ENCODE assay signal across 27 mouse cellular contexts in the genomic region with DNA sequence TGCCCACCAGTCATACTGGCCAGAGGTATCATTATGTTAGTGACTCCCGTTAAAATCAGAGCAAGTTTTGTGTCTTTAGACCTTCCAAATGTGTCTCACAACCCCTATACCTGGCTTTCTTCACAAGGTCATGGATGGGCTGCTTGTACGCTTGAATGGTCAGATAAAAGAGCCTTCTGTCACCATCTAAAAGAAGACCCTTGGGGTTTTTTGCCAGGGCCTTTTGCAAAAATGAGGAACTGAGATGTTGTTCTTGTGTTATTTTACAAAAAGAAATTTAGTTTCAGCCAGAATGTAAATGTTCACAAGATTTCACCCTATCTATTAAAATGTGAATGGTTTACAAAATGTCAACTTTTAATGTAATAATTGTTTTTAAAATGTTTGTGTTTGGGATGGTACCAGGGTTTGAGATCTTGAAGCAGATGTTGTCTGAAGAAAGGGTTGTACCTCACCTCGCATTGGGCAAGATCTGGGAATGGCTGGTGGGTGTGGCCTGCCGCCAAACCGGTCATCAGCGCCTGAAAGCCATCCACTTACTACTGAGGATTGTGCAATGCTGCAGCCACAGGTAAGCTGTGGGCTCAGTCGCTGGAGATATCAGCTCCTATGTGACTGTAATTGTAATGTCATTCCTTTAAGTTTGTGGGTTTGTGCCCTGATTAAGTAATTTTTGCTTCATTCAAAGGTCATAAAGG. TPM values are rescaled to one million over a fixed set of nuclear protein-coding genes. Genes with fewer than 3 reads are reported as not detected.
DNase-seq lines count a peak whose midpoint lies in the region; ATAC-seq and TF ChIP-seq lines count a peak whose summit lies in the region.
"Had no signal": no experiment of that assay in that cellular context is flagged by ENCODE, and none has a peak within 500 bp of the region (broad histone marks: within the 10 kb centered on the region; RNA-seq: fewer than 3 reads in every experiment).

No protein-coding gene starts in this region.

- H3K4me2 ChIP-seq in liver, postnatal 0 days (ENCODE audit: low read depth, low read length), result no peak overlapping the region
- H3K4me2 ChIP-seq in liver, embryonic 11.5 days, result no peak overlapping the region
- H3K4me2 ChIP-seq in intestine, embryonic 15.5 days (replicated peaks), result no peak overlapping the region
- no peak overlapping the region for H3K4me2 ChIP-seq in stomach, embryonic 16.5 days (ENCODE audit: low read depth, low read length)
- H3K4me2 ChIP-seq: heart, embryonic 12.5 days; limb, embryonic 13.5 days; liver, embryonic 15.5 days had no signal

- no peak for TF ChIP-seq CTCF in liver, postnatal 0 days (IDR thresholded peaks at IDR 0.05; ENCODE audit: low read depth)

- no peak for TF ChIP-seq EP300 in liver, postnatal 0 days (IDR thresholded peaks at IDR 0.05; ENCODE audit: low read depth)

- no peak overlapping the region for H3K27ac ChIP-seq in liver, postnatal 0 days (ENCODE audit: low read depth)
- H3K27ac ChIP-seq in liver, embryonic 11.5 days (ENCODE audit: low read depth, low read length), result no peak overlapping the region
- H3K27ac ChIP-seq in intestine, embryonic 15.5 days, result no peak overlapping the region
- no peak overlapping the region for H3K27ac ChIP-seq in stomach, embryonic 16.5 days (ENCODE audit: low read length)
- H3K27ac ChIP-seq: embryonic facial prominence, embryonic 10.5 days; forebrain, embryonic 10.5 days; layer of hippocampus, adult 2 months; limb, embryonic 13.5 days; liver, embryonic 15.5 days; midbrain, embryonic 10.5 days had no signal

- no peaks in the 10 kb centered on the region; the same call in 1 of the 2 replicates for H3K4me1 ChIP-seq in liver, postnatal 0 days (ENCODE audit: insufficient read depth)
- H3K4me1 ChIP-seq in liver, embryonic 11.5 days (replicated peaks; ENCODE audit: control insufficient read depth, insufficient read depth, low read length), result no peaks in the 10 kb centered on the region
- no peaks in the 10 kb centered on the region for H3K4me1 ChIP-seq in intestine, embryonic 15.5 days (replicated peaks)
- no peaks in the 10 kb centered on the region for H3K4me1 ChIP-seq in stomach, embryonic 16.5 days (ENCODE audit: control insufficient read depth, insufficient read depth, low read length)
- H3K4me1 ChIP-seq: embryonic facial prominence, embryonic 10.5 days; forebrain, embryonic 10.5 days; limb, embryonic 13.5 days; liver, embryonic 15.5 days; midbrain, embryonic 10.5 days had no signal

- no peak for DNase-seq in liver, postnatal 0 days
- DNase-seq in liver, embryonic 11.5 days (ENCODE audit: low spot score), result no peak
- peak; percentile 52 for DNase-seq in lung, postnatal 10 days
- no peak for DNase-seq in testis, postnatal 10 days (ENCODE audit: low spot score)
- DNase-seq in left cerebral cortex, postnatal 10 days (ENCODE audit: extremely low spot score in 1 of 2, low spot score in 2 of 2), result no peak
- DNase-seq in right cerebral cortex, postnatal 14 days, result no peak
- DNase-seq: adrenal gland, postnatal 36 days; cerebellum, adult 9-11 months; gastrocnemius, postnatal 10 days; heart, adult 18-20 months; heart, postnatal 14 days; kidney, adult 8-10 months; kidney, postnatal 10 days; thymus, postnatal 25 days had no signal

- H3K36me3 ChIP-seq in liver, postnatal 0 days (replicated peaks; ENCODE audit: insufficient read depth, low read length), result peaks cover 86% of the 10 kb centered on the region
- peaks cover 22% of the 10 kb centered on the region; the same call in 1 of the 2 replicates for H3K36me3 ChIP-seq in liver, embryonic 11.5 days (ENCODE audit: control insufficient read depth, insufficient read depth, low read length)
- H3K36me3 ChIP-seq in intestine, embryonic 15.5 days, result peaks cover 33% of the 10 kb centered on the region
- H3K36me3 ChIP-seq in stomach, embryonic 16.5 days (ENCODE audit: control insufficient read depth, insufficient read depth, low read length), result peaks cover 20% of the 10 kb centered on the region

- 64% methylated on average over 7 of the region's 7 CpGs for WGBS in liver, postnatal 0 days (ENCODE audit: insufficient replicate concordance)
- WGBS in liver, embryonic 11.5 days, result 78% methylated on average over 7 of the region's 7 CpGs
- WGBS in intestine, embryonic 15.5 days, result 69% methylated on average over 7 of the region's 7 CpGs
- WGBS in stomach, embryonic 16.5 days, result 74% methylated on average over 7 of the region's 7 CpGs

- ATAC-seq in liver, postnatal 0 days, result peak; percentile 25; the same call in 1 of the 2 replicates
- no peak for ATAC-seq in liver, embryonic 11.5 days (replicated peaks; ENCODE audit: low FRiP score)
- ATAC-seq in intestine, embryonic 15.5 days, result peak; percentile 69
- ATAC-seq in stomach, embryonic 16.5 days (ENCODE audit: insufficient read depth, low FRiP score), result peak; percentile 40; the same call in 1 of the 2 replicates
- ATAC-seq: forebrain, embryonic 16.5 days; midbrain, embryonic 16.5 days; Patski had no signal

- no peak overlapping the region for H3K9ac ChIP-seq in liver, postnatal 0 days (replicated peaks)
- no peak overlapping the region for H3K9ac ChIP-seq in liver, embryonic 11.5 days (ENCODE audit: low read depth, low read length)
- no peak overlapping the region for H3K9ac ChIP-seq in intestine, embryonic 15.5 days
- H3K9ac ChIP-seq in stomach, embryonic 16.5 days (ENCODE audit: low read length), result no peak overlapping the region
- H3K9ac ChIP-seq: heart, embryonic 12.5 days; limb, embryonic 13.5 days; liver, embryonic 15.5 days had no signal

- intact Hi-C loops in left cerebral cortex, postnatal 10 days (cut with DNase I), result loop anchor here (10.0 kb wide), 1 partner anchor 163 kb away; no protein-coding TSS in a partner anchor

- no peak overlapping the region for H3K4me3 ChIP-seq in liver, postnatal 0 days (ENCODE audit: low read depth, low read length)
- H3K4me3 ChIP-seq in liver, embryonic 11.5 days (ENCODE audit: low read depth, low read length), result no peak overlapping the region
- H3K4me3 ChIP-seq in intestine, embryonic 15.5 days (replicated peaks), result no peak overlapping the region
- H3K4me3 ChIP-seq in stomach, embryonic 16.5 days (replicated peaks; ENCODE audit: low read length), result no peak overlapping the region
- H3K4me3 ChIP-seq: embryonic facial prominence, embryonic 10.5 days; forebrain, embryonic 10.5 days; heart, embryonic 12.5 days; layer of hippocampus, adult 2 months; limb, embryonic 13.5 days; liver, embryonic 15.5 days; midbrain, embryonic 10.5 days had no signal

- H3K9me3 ChIP-seq in liver, postnatal 0 days (ENCODE audit: low read length), result no peaks in the 10 kb centered on the region
- H3K9me3 ChIP-seq in liver, embryonic 11.5 days (ENCODE audit: control insufficient read depth, low read length), result no peaks in the 10 kb centered on the region
- no peaks in the 10 kb centered on the region for H3K9me3 ChIP-seq in intestine, embryonic 15.5 days
- H3K9me3 ChIP-seq in stomach, embryonic 16.5 days (replicated peaks; ENCODE audit: control insufficient read depth, low read length), result no peaks in the 10 kb centered on the region
- H3K9me3 ChIP-seq: embryonic facial prominence, embryonic 10.5 days; forebrain, embryonic 10.5 days; G1E; heart, embryonic 12.5 days; limb, embryonic 13.5 days; liver, embryonic 15.5 days; midbrain, embryonic 10.5 days had no signal

- no peaks in the 10 kb centered on the region for H3K27me3 ChIP-seq in liver, postnatal 0 days (ENCODE audit: insufficient read depth, low read length)
- H3K27me3 ChIP-seq in liver, embryonic 11.5 days (replicated peaks; ENCODE audit: control insufficient read depth, insufficient read depth, low read length), result no peaks in the 10 kb centered on the region
- H3K27me3 ChIP-seq in intestine, embryonic 15.5 days (replicated peaks), result no peaks in the 10 kb centered on the region
- no peaks in the 10 kb centered on the region for H3K27me3 ChIP-seq in stomach, embryonic 16.5 days (ENCODE audit: control insufficient read depth, insufficient read depth, low read length)
- H3K27me3 ChIP-seq: heart, embryonic 12.5 days; limb, embryonic 13.5 days; liver, embryonic 15.5 days; Patski had no signal

RNA-seq across cellular contexts. Expression of gene Atp2a3, which starts 43.5 kb away (rescaled TPM):
- 13.5 and 14.6 TPM in 2 replicates for polyA plus RNA-seq in liver, postnatal 0 days (2015; fragmentation: Nextera tagmentation; extraction: Ambion mirVana)
- polyA plus RNA-seq in liver, embryonic 11.5 days (2014; fragmentation: Nextera tagmentation; extraction: Ambion mirVana), result 23.5 and 25.9 TPM in 2 replicates
- polyA plus RNA-seq in intestine, embryonic 15.5 days (2015; fragmentation: Nextera tagmentation; extraction: Ambion mirVana), result 23.5 and 25.5 TPM in 2 replicates
- 23.9 and 28.9 TPM in 2 replicates for polyA plus RNA-seq in stomach, embryonic 16.5 days (2015; fragmentation: Nextera tagmentation; extraction: Ambion mirVana)
- total RNA-seq in left cerebral cortex, postnatal 10 days (2021), result 1 to 10 TPM; 6.0 to 6.8 TPM
